Mouse (Mus musculus) embryonic facial prominence, embryonic 13.5 days (tissue): Measurements from ENCODE around the gene Tnfaip2. TPM values are rescaled to one million over a fixed set of nuclear protein-coding genes. Genes with fewer than 3 reads are reported as not detected.

Experiments used
- ATAC-seq: fragments of 200-750 bp; cut with Nextera tagmentation; 2 replicates; pipeline ENCODE4 v1.8.0; 2017; ENCODE audit warnings: low read depth; ENCODE audit not compliant: insufficient number of reproducible peaks, insufficient read depth, low FRiP score, low TSS enrichment
- H3K27ac ChIP-seq: fragments of 300-500 bp; sonication (generic); 2 replicates; pipeline ENCODE4 v1.5.1; 2015; ENCODE audit warnings: moderate library complexity, mild to moderate bottlenecking, inconsistent platforms
- H3K27me3 ChIP-seq: fragments of 300-500 bp; sonication (generic); 2 replicates; pipeline ENCODE4 v1.6.1; 2015; ENCODE audit warnings: mild to moderate bottlenecking, inconsistent platforms
- H3K36me3 ChIP-seq: fragments of 300-500 bp; sonication (generic); 2 replicates; pipeline ENCODE4 v1.6.1; 2015; ENCODE audit warnings: mild to moderate bottlenecking, inconsistent platforms
- H3K4me1 ChIP-seq: fragments of 300-500 bp; sonication (generic); 2 replicates; pipeline ENCODE4 v1.6.1; 2015; ENCODE audit warnings: inconsistent platforms
- H3K4me2 ChIP-seq: fragments of 300-500 bp; sonication (generic); 2 replicates; pipeline ENCODE4 v1.6.1; 2015; ENCODE audit warnings: moderate library complexity, mild to moderate bottlenecking, inconsistent platforms
- H3K4me3 ChIP-seq: fragments of 300-500 bp; sonication (generic); 2 replicates; pipeline ENCODE4 v1.5.1; 2015; ENCODE audit warnings: mild to moderate bottlenecking, inconsistent platforms
- H3K9ac ChIP-seq: fragments of 300-500 bp; sonication (generic); 2 replicates; pipeline ENCODE4 v1.6.1; 2015; ENCODE audit warnings: mild to moderate bottlenecking, inconsistent platforms
- H3K9me3 ChIP-seq: fragments of 300-500 bp; sonication (generic); 2 replicates; pipeline ENCODE4 v1.6.1; 2016; ENCODE audit warnings: inconsistent platforms
- WGBS: fragments of 180-500 bp; shearing (Covaris S2); methylation state at CpG from one replicate; pipeline ENCODE4 v1.1.7; 2015; ENCODE audit warnings: mixed read lengths; 5-methylcytosine and 5-hydroxymethylcytosine counted together
- polyA plus RNA-seq: library from polyadenylated mRNA; unstranded; fragments of >200 nt; fragmentation: Nextera tagmentation; extraction: Ambion mirVana; gene quantifications from 2 replicates; pipeline ENCODE4 v1.2.1, GENCODE M21; 2015

The Tnfaip2 gene
- polyA plus RNA-seq, 1 experiment from 2014 or later, result 10.6 TPM

- H3K4me1 ChIP-seq, result peaks cover 66% of the 10 kb centered on the region
- WGBS, result 17% methylated on average over 22 of the region's 22 CpGs
- no peak overlapping the region for H3K4me3 ChIP-seq
- H3K36me3 ChIP-seq, result no peaks in the 10 kb centered on the region
- H3K9ac ChIP-seq, result no peak overlapping the region
- peak overlapping the region; percentile 69 for H3K27ac ChIP-seq
- ATAC-seq, result no peak
- no peaks in the 10 kb centered on the region for H3K9me3 ChIP-seq
- peaks cover 97% of the 10 kb centered on the region for H3K27me3 ChIP-seq
- H3K4me2 ChIP-seq, result peak overlapping the region; percentile 14; the same call in 1 of the 2 replicates
Measured at GRCm38 (mm10) chr12:111447898-111448760, 5.9 kb downstream of the Tnfaip2 start.

DNA sequence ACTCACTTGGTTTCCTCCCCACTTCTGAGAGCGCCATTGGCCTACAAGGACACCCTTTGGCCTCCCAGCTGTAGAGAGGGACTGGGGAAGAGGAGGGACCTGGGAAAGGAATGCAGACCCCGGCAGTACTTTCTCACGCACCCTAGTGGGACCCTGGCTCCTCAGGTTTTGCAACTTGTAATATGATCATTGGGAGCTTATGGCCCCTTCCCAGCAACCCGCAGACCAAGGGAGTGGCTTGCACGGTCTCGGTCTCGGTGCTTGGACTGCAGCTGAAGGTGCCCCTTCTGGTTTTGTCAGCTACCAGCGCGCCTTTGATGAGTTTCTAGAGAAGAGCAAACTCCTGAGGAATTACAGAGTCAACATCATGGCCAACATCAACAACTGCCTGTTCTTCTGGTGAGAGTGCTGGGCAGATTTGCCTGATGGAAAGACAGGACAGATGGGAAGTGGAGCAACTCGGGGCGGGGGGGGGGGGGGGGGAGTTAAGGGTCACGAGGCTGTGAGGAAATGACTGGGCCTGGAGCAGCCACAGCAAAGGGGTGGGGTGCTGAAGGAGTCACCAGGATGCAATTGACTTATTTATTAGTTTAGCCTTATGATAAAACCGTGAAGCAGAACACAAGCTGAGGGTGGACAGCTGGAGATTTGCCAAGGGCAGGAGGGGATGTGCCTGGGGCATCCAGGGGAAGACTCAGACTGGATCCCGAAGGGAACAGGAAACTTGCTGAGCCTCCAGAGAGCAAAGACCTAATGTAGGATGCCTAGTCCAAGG lies 6.8 kb downstream of the Tnfaip2 start:
- 16% methylated on average over 14 of the region's 14 CpGs for WGBS
- no peak overlapping the region for H3K4me3 ChIP-seq
- peaks cover 90% of the 10 kb centered on the region for H3K27me3 ChIP-seq
- H3K4me2 ChIP-seq, result peak overlapping the region; percentile 18
- H3K9ac ChIP-seq, result 0 out of 2 replicates have a peak overlapping the region, but pooled peaks have one; percentile 32
- no peaks in the 10 kb centered on the region for H3K9me3 ChIP-seq
- peaks cover 73% of the 10 kb centered on the region for H3K4me1 ChIP-seq
- peak overlapping the region; percentile 69 for H3K27ac ChIP-seq
- ATAC-seq, result no peak
- no peaks in the 10 kb centered on the region for H3K36me3 ChIP-seq

DNA sequence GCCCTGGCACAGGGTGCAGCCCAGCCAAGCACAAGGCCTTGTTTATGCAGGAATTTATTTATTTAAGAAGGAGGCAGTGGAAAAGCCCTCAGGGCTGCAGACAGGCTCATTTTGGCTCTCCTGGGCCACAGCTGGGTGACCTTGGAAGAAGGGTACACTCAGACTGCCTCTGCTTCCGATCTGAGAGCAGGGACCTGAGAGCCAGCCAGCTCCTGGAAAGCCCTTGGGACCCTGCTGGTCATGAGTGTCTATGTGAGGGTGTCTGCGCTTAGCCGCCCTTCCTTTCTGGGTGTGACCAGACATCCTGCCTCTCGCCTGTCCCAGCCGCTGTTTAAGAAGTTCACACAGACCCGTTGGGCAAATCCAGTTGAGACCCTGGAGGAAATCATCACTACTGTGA lies 8.1 kb downstream of the Tnfaip2 start:
- H3K4me3 ChIP-seq, result no peak overlapping the region
- H3K27me3 ChIP-seq, result peaks cover 82% of the 10 kb centered on the region
- WGBS, result 31% methylated on average over 6 of the region's 6 CpGs
- H3K27ac ChIP-seq, result 0 out of 2 replicates have a peak overlapping the region, but pooled peaks have one; percentile 53
- no peak overlapping the region for H3K9ac ChIP-seq
- peaks cover 76% of the 10 kb centered on the region for H3K4me1 ChIP-seq
- ATAC-seq, result no peak
- H3K36me3 ChIP-seq, result no peaks in the 10 kb centered on the region
- 0 out of 2 replicates have a peak overlapping the region, but pooled peaks have one; percentile 18 for H3K4me2 ChIP-seq
- no peaks in the 10 kb centered on the region for H3K9me3 ChIP-seq

- H3K9me3 ChIP-seq, result no peaks in the 10 kb centered on the region
- no peak for ATAC-seq
- H3K4me2 ChIP-seq, result no peak overlapping the region
- H3K27ac ChIP-seq, result no peak overlapping the region
- H3K4me3 ChIP-seq, result no peak overlapping the region
- H3K9ac ChIP-seq, result no peak overlapping the region
- H3K4me1 ChIP-seq, result peaks cover 70% of the 10 kb centered on the region
- 77% methylated on average over 7 of the region's 7 CpGs for WGBS
- no peaks in the 10 kb centered on the region for H3K36me3 ChIP-seq
- H3K27me3 ChIP-seq, result peaks cover 82% of the 10 kb centered on the region
Measured at GRCm38 (mm10) chr12:111451561-111451960, 9.3 kb downstream of the Tnfaip2 start.

DNA sequence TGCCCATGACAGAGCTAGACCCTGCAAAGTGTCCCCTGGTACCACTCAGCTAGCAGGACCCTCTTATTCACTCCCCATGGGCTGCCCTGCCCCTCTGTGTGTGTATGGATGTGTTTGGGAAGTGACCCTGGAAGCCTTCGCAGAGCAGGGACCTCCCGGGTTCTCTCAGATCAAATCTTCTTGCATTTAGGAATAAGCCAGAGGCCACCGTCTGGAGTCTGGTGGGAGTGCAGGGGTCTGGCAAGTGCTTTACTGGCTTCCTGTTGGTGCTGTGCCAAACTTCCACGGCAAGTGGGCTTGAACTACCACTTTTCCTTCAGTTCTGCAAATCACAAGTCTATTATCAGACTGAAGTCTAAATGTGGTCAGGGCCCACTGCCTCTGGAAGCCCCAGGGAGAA lies 11.8 kb downstream of the Tnfaip2 start:
- Histone ChIP-seq H3K9ac (no peak overlapping the region), H3K9me3 (no peaks in the 10 kb centered on the region), H3K27me3 (peaks cover 72% of the 10 kb centered on the region), H3K36me3 (no peaks in the 10 kb centered on the region), H3K4me1 (peaks cover 48% of the 10 kb centered on the region), H3K27ac (no peak overlapping the region), H3K4me2 (no peak overlapping the region), H3K4me3 (no peak overlapping the region)
- WGBS, result 21% methylated on average over 4 of the region's 4 CpGs
- ATAC-seq, result no peak

GRCm38 (mm10) chr12:111454543-111455280 lies 12.4 kb downstream of the Tnfaip2 start:
- H3K9me3 ChIP-seq, result no peaks in the 10 kb centered on the region
- H3K9ac ChIP-seq, result no peak overlapping the region
- WGBS, result 54% methylated on average over 10 of the region's 10 CpGs
- no peak for ATAC-seq
- H3K4me3 ChIP-seq, result no peak overlapping the region
- no peak overlapping the region for H3K27ac ChIP-seq
- peaks cover 41% of the 10 kb centered on the region for H3K4me1 ChIP-seq
- no peaks in the 10 kb centered on the region for H3K36me3 ChIP-seq
- peaks cover 69% of the 10 kb centered on the region for H3K27me3 ChIP-seq
- H3K4me2 ChIP-seq, result no peak overlapping the region

DNA sequence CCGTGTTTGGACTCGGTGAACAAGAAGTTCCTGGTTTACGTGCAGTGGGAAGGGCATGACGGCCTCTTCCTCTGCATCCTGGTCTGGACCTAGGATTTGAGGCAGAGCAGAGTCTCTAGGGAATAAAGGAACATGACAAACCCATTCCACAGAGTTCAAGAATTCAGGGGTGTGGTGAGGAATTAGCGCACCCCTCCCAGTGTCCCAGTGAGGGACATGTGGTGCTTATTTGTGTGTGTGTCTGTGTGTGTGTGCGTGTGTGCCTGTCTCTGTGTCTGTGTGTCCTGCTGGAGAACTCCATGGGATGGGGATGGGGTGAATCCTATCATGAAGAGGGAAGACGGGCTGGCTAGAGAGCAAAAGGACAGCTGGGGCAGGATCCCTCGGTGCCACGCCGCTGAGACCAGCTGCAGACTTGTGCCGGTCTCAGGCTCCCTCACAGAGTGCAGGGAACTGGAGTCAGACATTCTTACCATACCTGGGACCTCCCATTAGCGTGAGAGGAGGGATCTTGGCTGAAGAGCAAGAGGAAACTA lies 13.1 kb downstream of the Tnfaip2 start:
- no peak for ATAC-seq
- Histone ChIP-seq H3K9me3 (no peaks in the 10 kb centered on the region), H3K4me3 (no peak overlapping the region), H3K9ac (no peak overlapping the region), H3K27ac (no peak overlapping the region), H3K36me3 (no peaks in the 10 kb centered on the region), H3K4me2 (no peak overlapping the region), H3K4me1 (peaks cover 34% of the 10 kb centered on the region), H3K27me3 (peaks cover 65% of the 10 kb centered on the region)
- 51% methylated on average over 12 of the region's 12 CpGs for WGBS

DNA sequence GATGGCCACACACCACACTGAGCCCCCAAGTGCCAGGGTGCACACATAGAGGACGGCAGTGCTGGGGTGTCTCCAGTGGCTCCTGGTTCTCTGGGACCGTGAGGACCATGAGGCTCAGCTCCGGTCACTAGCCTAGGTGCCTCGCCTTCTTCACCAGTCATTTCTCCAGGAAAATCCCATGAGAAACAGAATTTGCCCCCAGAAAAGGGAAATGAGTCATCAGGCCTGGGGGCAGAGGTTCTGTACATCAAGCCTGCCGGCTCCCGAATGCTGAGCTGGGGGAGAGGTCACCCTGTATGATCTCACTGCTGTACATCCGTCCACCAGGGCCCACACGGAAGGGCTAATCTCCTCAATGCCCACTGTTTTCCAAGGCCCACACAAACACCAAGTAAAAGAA lies 13.6 kb downstream of the Tnfaip2 start:
- H3K4me3 ChIP-seq, result no peak overlapping the region
- no peak overlapping the region for H3K27ac ChIP-seq
- H3K9ac ChIP-seq, result no peak overlapping the region
- H3K4me1 ChIP-seq, result peaks cover 29% of the 10 kb centered on the region
- H3K9me3 ChIP-seq, result no peaks in the 10 kb centered on the region
- 53% methylated on average over 8 of the region's 8 CpGs for WGBS
- no peak overlapping the region for H3K4me2 ChIP-seq
- H3K27me3 ChIP-seq, result peaks cover 64% of the 10 kb centered on the region
- H3K36me3 ChIP-seq, result no peaks in the 10 kb centered on the region
- no peak for ATAC-seq

- peaks cover 48% of the 10 kb centered on the region for H3K27me3 ChIP-seq
- no peak overlapping the region for H3K27ac ChIP-seq
- no peaks in the 10 kb centered on the region for H3K36me3 ChIP-seq
- H3K4me2 ChIP-seq, result no peak overlapping the region
- no peak for ATAC-seq
- no peak overlapping the region for H3K9ac ChIP-seq
- peaks cover 28% of the 10 kb centered on the region for H3K4me1 ChIP-seq
- H3K4me3 ChIP-seq, result no peak overlapping the region
- WGBS, result 78% methylated on average over 1 of the region's 1 CpGs
- H3K9me3 ChIP-seq, result no peaks in the 10 kb centered on the region
Measured at GRCm38 (mm10) chr12:111457742-111458141, 15.5 kb downstream of the Tnfaip2 start.

DNA sequence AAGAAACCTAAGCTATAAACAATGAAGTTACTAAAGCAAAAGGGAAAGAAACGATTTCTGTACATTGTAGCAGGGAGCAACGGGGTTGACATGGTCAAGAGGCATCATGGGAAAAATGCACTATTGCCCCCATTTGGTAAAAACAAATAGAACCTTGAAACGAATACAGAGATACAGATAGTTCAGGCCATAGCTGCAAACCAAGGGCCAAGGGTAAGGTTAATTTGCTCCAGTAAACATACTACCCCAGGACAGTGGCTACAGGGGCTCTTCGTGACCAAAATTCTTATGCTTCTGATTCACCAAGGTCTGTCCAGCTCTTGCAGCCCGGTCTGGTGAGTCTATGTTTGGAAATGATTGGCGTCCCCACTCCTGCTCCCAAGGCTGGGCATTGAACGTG lies 21.3 kb downstream of the Tnfaip2 start:
- no peak overlapping the region for H3K4me2 ChIP-seq
- H3K9ac ChIP-seq, result no peak overlapping the region
- ATAC-seq, result no peak
- no peak overlapping the region for H3K27ac ChIP-seq
- peaks cover 7% of the 10 kb centered on the region for H3K4me1 ChIP-seq
- 66% methylated on average over 7 of the region's 7 CpGs for WGBS
- no peaks in the 10 kb centered on the region for H3K36me3 ChIP-seq
- H3K4me3 ChIP-seq, result no peak overlapping the region
- H3K9me3 ChIP-seq, result no peaks in the 10 kb centered on the region
- peaks cover 14% of the 10 kb centered on the region for H3K27me3 ChIP-seq

- Histone ChIP-seq H3K27me3 (peaks cover 3% of the 10 kb centered on the region; the same call in 1 of the 2 replicates), H3K4me1 (peaks cover 9% of the 10 kb centered on the region), H3K9ac (no peak overlapping the region), H3K4me3 (no peak overlapping the region), H3K36me3 (no peaks in the 10 kb centered on the region), H3K9me3 (no peaks in the 10 kb centered on the region), H3K4me2 (no peak overlapping the region), H3K27ac (no peak overlapping the region)
- no peak for ATAC-seq
- 96% methylated on average over 3 of the region's 3 CpGs for WGBS
Measured at GRCm38 (mm10) chr12:111466369-111466768, 24.1 kb downstream of the Tnfaip2 start.
